Mouse (Mus musculus): Measurements from ENCODE around the gene Kansl2. TPM values are rescaled to one million over a fixed set of nuclear protein-coding genes. Genes with fewer than 3 reads are reported as not detected.

Gene Kansl2
- total and polyA plus RNA-seq, 3 experiments, result 59.6 to 125 (median 103) TPM

DNA sequence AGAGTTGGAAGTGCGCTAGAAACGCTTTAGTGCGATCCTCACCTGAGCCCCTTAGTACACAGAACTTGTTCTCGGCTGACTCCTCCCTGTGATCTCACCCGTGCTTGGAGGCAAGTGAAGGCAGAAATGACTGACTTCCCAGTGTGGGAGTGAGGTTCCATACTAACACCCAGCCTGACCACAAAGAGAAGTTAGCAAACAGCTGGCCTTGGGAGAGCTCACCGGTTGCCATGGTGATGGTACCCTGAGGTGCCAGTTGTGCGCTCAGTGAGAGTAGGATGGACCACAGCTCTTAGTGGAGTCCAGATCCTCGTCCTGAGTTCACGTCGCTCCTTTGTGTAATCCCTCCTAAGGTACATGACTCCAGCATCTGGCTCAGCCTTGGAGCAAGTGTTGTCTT is 59.1 kb downstream of the Kansl2 start:
- peaks cover 11% of the 10 kb centered on the region for H3K27me3 ChIP-seq (replicated peaks)
- in situ Hi-C loops (cut with MboI; ENCODE audit: low pct_ligation_motif_present, low pct_unique_long_range_greater_than_20kb, low sequenced_read_pairs), result loop anchor here (10.0 kb wide), 1 partner anchor 290 kb away; no protein-coding TSS in a partner anchor

DNA sequence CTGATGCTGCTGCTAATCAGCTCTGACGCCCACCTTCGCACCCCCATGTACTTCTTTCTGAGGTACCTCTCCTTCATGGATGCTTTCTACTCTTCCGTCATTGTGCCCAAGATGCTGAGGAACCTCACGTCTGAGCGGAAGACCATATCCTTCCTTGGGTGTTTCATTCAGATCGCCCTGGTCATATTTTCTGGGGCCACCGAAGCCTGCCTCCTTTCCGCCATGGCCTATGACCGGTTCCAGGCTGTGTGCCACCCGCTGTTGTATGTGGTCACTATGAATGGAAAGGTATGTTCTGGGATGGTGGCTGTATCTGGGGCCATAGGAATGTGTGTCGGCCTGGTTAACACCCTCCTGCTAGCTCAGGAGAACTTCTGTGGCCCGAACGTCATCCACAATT is 62.5 kb downstream of the Kansl2 start:
- in situ Hi-C loops (cut with MboI; ENCODE audit: low pct_ligation_motif_present, low pct_unique_long_range_greater_than_20kb, low sequenced_read_pairs) (loop anchor here (10.0 kb wide), 1 partner anchor 287 kb away; no protein-coding TSS in a partner anchor), dilution Hi-C loops (cut with MboI; ENCODE audit: extremely low pct_ligation_motif_present, extremely low pct_unique_long_range_greater_than_20kb, low sequenced_read_pairs) (no loop called here)
- no peak for DNase-seq (ENCODE audit: extremely low read depth)
- peaks cover 11% of the 10 kb centered on the region for H3K27me3 ChIP-seq (replicated peaks)
- no peaks in the 10 kb centered on the region for H3K36me3 ChIP-seq (replicated peaks in 1 of 2; ENCODE audit: control insufficient read depth in 1 of 2, insufficient read depth in 1 of 2, low read length in 1 of 2)
- H3K9me3 ChIP-seq (replicated peaks; ENCODE audit: low read length), result no peaks in the 10 kb centered on the region
- H3K4me3 ChIP-seq (replicated peaks in 1 of 3; ENCODE audit: low read depth in 2 of 3, low read length in 2 of 3, poor library complexity in 1 of 3), result no peak overlapping the region
- no peak for TF ChIP-seq POLR2AphosphoS2 (IDR thresholded peaks at IDR 0.05; ENCODE audit: low read depth, low read length)
- TF ChIP-seq MXI1 (IDR thresholded peaks at IDR 0.05; ENCODE audit: low read depth, low read length), result no peak
- TF ChIP-seq MAFK (IDR thresholded peaks at IDR 0.05; ENCODE audit: insufficient replicate concordance, low read length), result no peak
- TF ChIP-seq NRF1 (IDR thresholded peaks at IDR 0.05; ENCODE audit: low read depth, low read length), result no peak
- TF ChIP-seq TCF12 (IDR thresholded peaks at IDR 0.05; ENCODE audit: low read depth, low read length), result no peak
- no peak for TF ChIP-seq CHD1 (IDR thresholded peaks at IDR 0.05; ENCODE audit: low read depth, low read length)
- no peak for TF ChIP-seq IRF4 (IDR thresholded peaks at IDR 0.05; ENCODE audit: low read depth, low read length)
- no peak for TF ChIP-seq SMC3 (IDR thresholded peaks at IDR 0.05; ENCODE audit: low read depth, low read length)
- no peak for TF ChIP-seq CTCF (conservative IDR thresholded peaks at IDR 0.05 in 1 of 2, IDR thresholded peaks at IDR 0.05 in 1 of 2; ENCODE audit: low read depth in 2 of 2, low read length in 2 of 2)
- TF ChIP-seq USF2 (conservative IDR thresholded peaks at IDR 0.05; ENCODE audit: low read depth, low read length), result no peak
- TF ChIP-seq E2F4 (IDR thresholded peaks at IDR 0.05; ENCODE audit: insufficient replicate concordance, low read depth, low read length), result no peak
- TF ChIP-seq PAX5 (IDR thresholded peaks at IDR 0.05; ENCODE audit: low read length), result no peak
- no peak for TF ChIP-seq RCOR1 (conservative IDR thresholded peaks at IDR 0.05; ENCODE audit: low read depth, low read length)
- no peak for TF ChIP-seq MYC (IDR thresholded peaks at IDR 0.05; ENCODE audit: low read depth, low read length)
- no peak for TF ChIP-seq NELFE (IDR thresholded peaks at IDR 0.05; ENCODE audit: low read depth, low read length)
- no peak for TF ChIP-seq USF1 (IDR thresholded peaks at IDR 0.05; ENCODE audit: low read depth, low read length)
- TF ChIP-seq UBTF (IDR thresholded peaks at IDR 0.05; ENCODE audit: low read depth, low read length), result no peak
- no peak for TF ChIP-seq HCFC1 (IDR thresholded peaks at IDR 0.05; ENCODE audit: low read depth, low read length)
- no peak for TF ChIP-seq ELF1 (IDR thresholded peaks at IDR 0.05; ENCODE audit: low read depth, low read length)
- no peak overlapping the region for H3K9ac ChIP-seq (ENCODE audit: insufficient read depth, low read depth)
- no peak overlapping the region for H3K27ac ChIP-seq (ENCODE audit: insufficient read depth, low read depth)
- no peaks in the 10 kb centered on the region for H3K79me2 ChIP-seq (replicated peaks; ENCODE audit: control insufficient read depth, extremely low read depth, insufficient read depth, poor library complexity, severe bottlenecking)
- peaks cover 0 to 4% of the 10 kb centered on the region in 2 experiments; a peak in 1 of 4 replicates for H3K4me1 ChIP-seq (ENCODE audit: control insufficient read depth in 1 of 2, insufficient read depth in 2 of 2)
- H3K4me2 ChIP-seq (ENCODE audit: insufficient read depth, low read depth, poor library complexity, severe bottlenecking), result no peak overlapping the region

More for the DNA sequence above, 59.1 kb downstream of the Kansl2 start:
- no peak for DNase-seq (ENCODE audit: extremely low read depth)
- Histone ChIP-seq H3K9me3 (replicated peaks; ENCODE audit: low read length) (no peaks in the 10 kb centered on the region), H3K79me2 (replicated peaks; ENCODE audit: control insufficient read depth, extremely low read depth, insufficient read depth, poor library complexity, severe bottlenecking) (no peaks in the 10 kb centered on the region), H3K4me2 (ENCODE audit: insufficient read depth, low read depth, poor library complexity, severe bottlenecking) (no peak overlapping the region), H3K36me3 (replicated peaks in 1 of 2; ENCODE audit: control insufficient read depth in 1 of 2, insufficient read depth in 1 of 2, low read length in 1 of 2) (no peaks in the 10 kb centered on the region), H3K9ac (ENCODE audit: insufficient read depth, low read depth) (no peak overlapping the region), H3K4me3 (replicated peaks in 1 of 3; ENCODE audit: low read depth in 2 of 3, low read length in 2 of 3, poor library complexity in 1 of 3) (no peak overlapping the region), H3K4me1 (ENCODE audit: control insufficient read depth in 1 of 2, insufficient read depth in 2 of 2) (peaks cover 7 to 20% of the 10 kb centered on the region in 2 experiments; a peak in 3 of 4 replicates), H3K27ac (ENCODE audit: insufficient read depth, low read depth) (no peak overlapping the region)
- dilution Hi-C loops (cut with MboI; ENCODE audit: extremely low pct_ligation_motif_present, extremely low pct_unique_long_range_greater_than_20kb, low sequenced_read_pairs), result no loop called here
- TF ChIP-seq TCF12 (IDR thresholded peaks at IDR 0.05; ENCODE audit: low read depth, low read length), result no peak
- TF ChIP-seq RAD21 (IDR thresholded peaks at IDR 0.05; ENCODE audit: low read depth, low read length), result no peak
- TF ChIP-seq ELF1 (IDR thresholded peaks at IDR 0.05; ENCODE audit: low read depth, low read length), result no peak
- TF ChIP-seq NRF1 (IDR thresholded peaks at IDR 0.05; ENCODE audit: low read depth, low read length), result no peak
- no peak for TF ChIP-seq HCFC1 (IDR thresholded peaks at IDR 0.05; ENCODE audit: low read depth, low read length)
- TF ChIP-seq E2F4 (IDR thresholded peaks at IDR 0.05; ENCODE audit: insufficient replicate concordance, low read depth, low read length), result no peak
